Mouse (Mus musculus) layer of hippocampus, postnatal 36 days (tissue): ENCODE measurements around the gene Dmd. TPM values are rescaled to one million over a fixed set of nuclear protein-coding genes. Genes with fewer than 3 reads are reported as not detected.

Source experiments
- DNase-seq, 2 experiments: peaks; one replicate each; pipeline ENCODE4 v3.0.0; 2022
- total RNA-seq, 2 experiments: library from RNA; stranded (reverse); gene quantifications; 2 replicates each; pipeline ENCODE4 v1.2.3; 2021

Dmd gene
- total RNA-seq, 2 experiments from 2014 or later: 72.6 to 80.1 TPM

- no peak for DNase-seq
Measured at GRCm38 (mm10) chrX:85049593-85049992, 2100.9 kb downstream of the Dmd start.

- no peak for DNase-seq
Measured at GRCm38 (mm10) chrX:85073602-85074001, 2124.9 kb downstream of the Dmd start.

- no peak for DNase-seq
Measured at GRCm38 (mm10) chrX:85076845-85077244, 2128.2 kb downstream of the Dmd start.

GRCm38 (mm10) chrX:85077605-85078004, 2128.9 kb downstream of the Dmd start:
- no peak for DNase-seq

- no peak for DNase-seq
Measured at GRCm38 (mm10) chrX:85079174-85079573, 2130.5 kb downstream of the Dmd start.

GRCm38 (mm10) chrX:85084237-85085153, 2135.8 kb downstream of the Dmd start:
- DNase-seq: no peak

GRCm38 (mm10) chrX:85089506-85089905, 2140.8 kb downstream of the Dmd start:
- DNase-seq: no peak

- no peak for DNase-seq
Measured at GRCm38 (mm10) chrX:85093354-85093753, 2144.7 kb downstream of the Dmd start.

GRCm38 (mm10) chrX:85098691-85099090, 2150.0 kb downstream of the Dmd start:
- no peak for DNase-seq

GRCm38 (mm10) chrX:85112418-85112817, 2163.7 kb downstream of the Dmd start:
- no peak for DNase-seq

GRCm38 (mm10) chrX:85132706-85133105, 2184.0 kb downstream of the Dmd start:
- no peak for DNase-seq

GRCm38 (mm10) chrX:85137293-85137692, 2188.6 kb downstream of the Dmd start:
- no peak for DNase-seq

- no peak for DNase-seq
Measured at GRCm38 (mm10) chrX:85171264-85171663, 2222.6 kb downstream of the Dmd start.

GRCm38 (mm10) chrX:85187565-85187964, 2238.9 kb downstream of the Dmd start:
- DNase-seq: no peak

GRCm38 (mm10) chrX:85193856-85194255, 2245.2 kb downstream of the Dmd start:
- no peak for DNase-seq

GRCm38 (mm10) chrX:85197688-85198087, 2249.0 kb downstream of the Dmd start:
- DNase-seq: no peak

GRCm38 (mm10) chrX:85199398-85199797, 2250.7 kb downstream of the Dmd start:
- DNase-seq: no peak

GRCm38 (mm10) chrX:85207001-85207400, 2258.3 kb downstream of the Dmd start:
- no peak for DNase-seq

GRCm38 (mm10) chrX:85226883-85227282, 2278.2 kb downstream of the Dmd start:
- DNase-seq: no peak

GRCm38 (mm10) chrX:85249379-85249778, 2300.7 kb downstream of the Dmd start, which contains the start of gene Fthl17a:
Gene Fthl17a (plus strand): TSS chrX:85249679.
- DNase-seq: no peak
